Mouse (Mus musculus): Measurements from ENCODE around the gene Gja10. TPM values are rescaled to one million over a fixed set of nuclear protein-coding genes. Genes with fewer than 3 reads are reported as not detected.

Gene Gja10
- polyA plus RNA-seq, 1 experiment from 2014 or later = 0.21 TPM

GRCm38 (mm10) chr4:32572118-32572517 lies 30.4 kb downstream of the Gja10 start:
- H3K4me3 ChIP-seq = no peak overlapping the region
- H3K4me2 ChIP-seq = no peak overlapping the region
- WGBS = 73% methylated on average over 1 of the region's 1 CpGs
- no peak overlapping the region for H3K9ac ChIP-seq
- peaks cover 29% of the 10 kb centered on the region for H3K4me1 ChIP-seq (replicated peaks)
- peak; percentile 39; the same call in 1 of the 2 replicates for ATAC-seq (ENCODE audit: low FRiP score, low read depth)
- no peaks in the 10 kb centered on the region for H3K27me3 ChIP-seq
- H3K9me3 ChIP-seq = no peaks in the 10 kb centered on the region
- H3K27ac ChIP-seq (replicated peaks) = no peak overlapping the region
- peaks cover 5% of the 10 kb centered on the region; the same call in 1 of the 2 replicates for H3K36me3 ChIP-seq

DNA sequence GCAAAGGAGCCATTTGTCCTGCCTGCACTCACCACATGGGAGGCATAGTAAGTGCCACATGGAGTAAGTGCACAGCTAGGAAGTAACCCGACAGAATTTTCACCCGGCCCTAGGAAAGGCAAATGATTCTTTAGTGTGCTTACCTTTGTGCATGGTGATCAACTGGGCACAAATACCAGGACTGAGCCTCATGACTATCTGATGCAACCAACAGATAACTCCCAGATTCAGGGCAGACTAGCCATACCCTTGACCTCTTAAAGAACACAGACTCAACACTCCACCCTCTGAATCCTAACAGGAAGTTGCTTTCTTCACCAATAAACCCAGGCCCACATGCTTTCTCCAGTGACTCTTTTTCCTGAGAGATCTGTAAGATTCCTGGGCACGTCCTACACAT lies 31.1 kb downstream of the Gja10 start:
- no peak overlapping the region for H3K9ac ChIP-seq
- ATAC-seq (ENCODE audit: low FRiP score, low read depth) = no peak
- peaks cover 5% of the 10 kb centered on the region; the same call in 1 of the 2 replicates for H3K36me3 ChIP-seq
- WGBS = 68% methylated on average over 3 of the region's 3 CpGs
- H3K4me3 ChIP-seq = no peak overlapping the region
- no peaks in the 10 kb centered on the region for H3K9me3 ChIP-seq
- H3K4me2 ChIP-seq = no peak overlapping the region
- peaks cover 29% of the 10 kb centered on the region for H3K4me1 ChIP-seq (replicated peaks)
- H3K27ac ChIP-seq (replicated peaks) = 0 out of 2 replicates have a peak overlapping the region, but pooled peaks have one; percentile 30
- H3K27me3 ChIP-seq = no peaks in the 10 kb centered on the region

DNA sequence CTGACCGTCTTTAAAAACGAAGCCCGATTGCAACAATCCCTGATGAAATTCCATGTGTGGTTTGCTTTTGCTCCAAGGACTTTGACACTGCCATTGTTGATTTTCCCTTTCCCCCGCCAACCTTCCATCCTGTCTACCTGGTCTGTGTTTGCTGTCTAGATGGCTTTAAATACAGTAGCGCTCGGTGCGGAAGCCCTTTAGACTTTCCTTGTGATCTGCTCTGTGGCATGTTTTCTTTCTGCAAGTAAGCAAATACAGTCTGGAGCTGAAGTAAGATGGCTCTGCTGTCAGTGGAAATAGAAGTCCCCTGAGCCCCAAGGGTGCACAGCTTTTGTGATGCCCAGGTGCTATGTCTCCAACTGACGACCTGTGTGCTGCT lies 31.6 kb downstream of the Gja10 start:
- WGBS = 67% methylated on average over 8 of the region's 8 CpGs
- Histone ChIP-seq H3K4me3 (no peak overlapping the region), H3K9me3 (no peaks in the 10 kb centered on the region), H3K27me3 (no peaks in the 10 kb centered on the region), H3K27ac (replicated peaks) (0 out of 2 replicates have a peak overlapping the region, but pooled peaks have one; percentile 30), H3K4me2 (no peak overlapping the region), H3K9ac (no peak overlapping the region), H3K36me3 (0 out of 2 replicates have a peak, but pooled peaks cover under 1% of the 10 kb centered on the region), H3K4me1 (replicated peaks) (peaks cover 29% of the 10 kb centered on the region)
- no peak for ATAC-seq (ENCODE audit: low FRiP score, low read depth)

DNA sequence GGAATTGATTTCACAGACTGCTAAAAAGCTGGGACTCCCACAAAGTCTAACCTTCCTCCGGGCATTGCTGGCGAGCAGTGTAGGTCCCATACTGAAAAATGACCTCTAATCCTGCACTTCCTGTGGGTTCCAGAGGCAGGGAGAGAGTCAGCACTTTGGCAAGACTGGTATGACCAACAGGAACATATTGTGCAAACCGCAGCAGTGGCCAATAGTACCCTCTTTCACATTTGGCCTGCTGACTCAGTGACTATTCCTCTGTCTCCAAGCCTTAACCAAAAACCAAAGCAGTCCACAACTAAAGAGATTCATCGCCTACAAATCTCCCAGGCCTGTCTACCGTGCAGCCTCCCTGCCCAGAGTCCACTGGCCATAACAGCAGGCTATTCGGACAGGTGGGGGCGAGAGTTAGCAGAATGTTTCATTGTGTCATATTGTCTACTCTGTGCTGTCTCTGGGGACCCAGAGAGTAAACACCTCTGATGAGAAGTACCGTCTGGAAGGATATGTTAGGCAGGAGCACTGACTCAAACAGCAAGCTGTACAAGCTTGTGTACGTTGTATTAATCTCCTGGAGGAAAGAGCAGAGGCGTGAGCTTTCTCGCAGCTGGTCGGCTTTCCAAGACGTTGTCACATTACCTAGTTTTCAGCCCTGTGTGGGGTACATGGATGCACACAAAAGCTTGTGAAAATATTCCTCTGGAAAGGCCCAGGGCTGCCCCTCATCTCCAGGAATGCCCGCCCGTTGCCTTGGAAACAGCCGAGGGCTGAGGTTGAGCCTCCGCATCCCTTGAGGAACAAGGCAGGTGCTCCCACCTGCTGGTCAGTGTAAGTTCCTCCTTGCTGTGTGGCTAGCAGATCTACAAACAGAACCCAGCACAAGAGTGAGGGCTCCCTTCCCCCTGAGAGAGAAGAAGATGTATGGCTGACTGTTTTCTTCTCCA lies 32.3 kb downstream of the Gja10 start:
- H3K36me3 ChIP-seq = no peaks in the 10 kb centered on the region
- no peak overlapping the region for H3K9ac ChIP-seq
- ATAC-seq (ENCODE audit: low FRiP score, low read depth) = peak; percentile 62
- H3K9me3 ChIP-seq = no peaks in the 10 kb centered on the region
- H3K27me3 ChIP-seq = no peaks in the 10 kb centered on the region
- H3K27ac ChIP-seq (replicated peaks) = peak overlapping the region; percentile 30; the same call in 1 of the 2 replicates
- H3K4me3 ChIP-seq = no peak overlapping the region
- H3K4me1 ChIP-seq (replicated peaks) = peaks cover 29% of the 10 kb centered on the region
- H3K4me2 ChIP-seq = no peak overlapping the region; the same call in 1 of the 2 replicates
- 36% methylated on average over 17 of the region's 17 CpGs for WGBS

- no peaks in the 10 kb centered on the region for H3K9me3 ChIP-seq
- H3K36me3 ChIP-seq = 0 out of 2 replicates have a peak, but pooled peaks cover 6% of the 10 kb centered on the region
- no peak overlapping the region for H3K9ac ChIP-seq
- no peak for ATAC-seq (ENCODE audit: low FRiP score, low read depth)
- H3K4me3 ChIP-seq = no peak overlapping the region
- WGBS = 61% methylated on average over 4 of the region's 4 CpGs
- peaks cover 29% of the 10 kb centered on the region for H3K4me1 ChIP-seq (replicated peaks)
- 0 out of 2 replicates have a peak overlapping the region, but pooled peaks have one; percentile 0 for H3K27ac ChIP-seq (replicated peaks)
- H3K4me2 ChIP-seq = no peak overlapping the region
- H3K27me3 ChIP-seq = no peaks in the 10 kb centered on the region
Observed at GRCm38 (mm10) chr4:32569054-32569453, 33.5 kb downstream of the Gja10 start.

GRCm38 (mm10) chr4:32564918-32565317 lies 37.6 kb downstream of the Gja10 start:
- WGBS = 89% methylated on average over 8 of the region's 8 CpGs
- H3K9me3 ChIP-seq = no peaks in the 10 kb centered on the region
- no peak overlapping the region for H3K4me2 ChIP-seq
- no peak overlapping the region for H3K27ac ChIP-seq (replicated peaks)
- ATAC-seq (ENCODE audit: low FRiP score, low read depth) = no peak
- H3K4me1 ChIP-seq (replicated peaks) = peaks cover 29% of the 10 kb centered on the region
- H3K36me3 ChIP-seq = peaks cover 21% of the 10 kb centered on the region; the same call in 1 of the 2 replicates
- H3K27me3 ChIP-seq = no peaks in the 10 kb centered on the region
- H3K4me3 ChIP-seq = no peak overlapping the region
- H3K9ac ChIP-seq = no peak overlapping the region

GRCm38 (mm10) chr4:32564416-32564815 lies 38.1 kb downstream of the Gja10 start:
- H3K27me3 ChIP-seq = no peaks in the 10 kb centered on the region
- no peak overlapping the region for H3K9ac ChIP-seq
- no peak for ATAC-seq (ENCODE audit: low FRiP score, low read depth)
- H3K27ac ChIP-seq (replicated peaks) = no peak overlapping the region
- H3K4me2 ChIP-seq = no peak overlapping the region
- H3K9me3 ChIP-seq = no peaks in the 10 kb centered on the region
- no peak overlapping the region for H3K4me3 ChIP-seq
- H3K4me1 ChIP-seq (replicated peaks) = peaks cover 25% of the 10 kb centered on the region
- H3K36me3 ChIP-seq = peaks cover 21% of the 10 kb centered on the region; the same call in 1 of the 2 replicates
- 86% methylated on average over 7 of the region's 7 CpGs for WGBS

DNA sequence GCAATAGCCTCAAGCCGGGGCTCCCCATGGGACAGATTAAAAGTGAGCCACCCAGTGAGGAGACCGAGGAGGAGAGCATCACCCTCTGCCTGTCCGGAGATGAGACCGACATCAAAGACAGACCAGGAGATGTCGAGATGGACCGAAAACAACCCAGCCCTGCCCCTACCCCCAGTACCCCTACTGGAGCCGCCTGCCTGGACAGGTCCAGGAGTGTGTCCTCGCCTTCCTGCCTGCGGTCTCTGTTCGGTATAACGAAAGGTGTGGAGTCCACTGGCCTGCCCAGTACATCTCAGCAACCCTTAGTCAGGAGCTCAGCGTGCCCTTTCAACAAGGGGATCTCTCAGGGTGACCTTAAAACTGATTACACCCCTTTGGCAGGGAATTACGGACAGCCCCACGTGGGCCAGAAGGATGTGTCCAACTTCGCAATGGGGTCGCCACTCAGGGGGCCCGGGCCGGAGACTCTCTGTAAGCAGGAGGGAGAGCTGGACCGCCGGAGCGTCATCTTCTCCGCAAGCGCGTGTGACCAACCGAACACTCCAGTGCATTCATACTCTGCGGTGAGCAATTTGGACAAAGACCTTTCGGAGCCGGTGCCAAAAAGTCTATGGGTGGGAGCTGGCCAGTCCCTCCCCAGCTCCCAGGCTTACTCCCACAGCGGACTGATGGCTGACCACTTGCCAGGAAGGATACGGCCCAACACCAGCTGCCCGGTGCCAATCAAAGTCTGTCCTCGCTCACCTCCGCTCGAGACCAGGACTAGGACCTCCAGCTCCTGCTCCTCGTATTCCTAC lies 40.0 kb downstream of the Gja10 start:
- H3K9me3 ChIP-seq = no peaks in the 10 kb centered on the region
- peak; percentile 27; the same call in 1 of the 2 replicates for ATAC-seq (ENCODE audit: low FRiP score, low read depth)
- peak overlapping the region; percentile 77; the same call in 1 of the 2 replicates for H3K27ac ChIP-seq (replicated peaks)
- H3K9ac ChIP-seq = no peak overlapping the region
- no peak overlapping the region for H3K4me3 ChIP-seq
- H3K36me3 ChIP-seq = peaks cover 21% of the 10 kb centered on the region; the same call in 1 of the 2 replicates
- H3K4me2 ChIP-seq = no peak overlapping the region
- no peaks in the 10 kb centered on the region for H3K27me3 ChIP-seq
- WGBS = 92% methylated on average over 35 of the region's 35 CpGs
- H3K4me1 ChIP-seq (replicated peaks) = peaks cover 16% of the 10 kb centered on the region

DNA sequence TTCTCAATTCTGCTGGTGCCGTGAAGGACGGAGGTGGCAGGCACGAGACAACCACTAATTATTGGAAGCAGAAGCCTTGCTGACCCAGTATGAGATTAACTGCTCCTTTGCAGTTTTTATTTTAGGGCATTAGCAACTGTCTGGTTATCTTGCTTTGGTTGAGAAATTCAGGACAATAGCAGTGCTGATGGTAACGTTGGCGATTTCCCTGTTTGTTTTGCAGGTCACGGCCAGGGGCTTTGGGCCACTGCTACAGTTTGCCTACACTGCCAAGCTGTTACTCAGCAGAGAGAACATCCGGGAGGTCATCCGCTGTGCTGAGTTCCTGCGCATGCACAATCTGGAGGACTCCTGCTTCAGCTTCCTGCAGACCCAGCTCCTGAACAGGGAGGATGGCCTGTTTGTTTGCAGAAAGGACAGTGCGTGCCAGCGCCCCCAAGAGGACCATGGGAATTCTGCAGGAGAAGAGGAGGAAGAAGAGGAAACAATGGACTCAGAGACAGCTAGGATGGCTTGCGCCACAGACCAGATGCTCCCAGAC lies 40.9 kb downstream of the Gja10 start:
- H3K36me3 ChIP-seq = peaks cover 21% of the 10 kb centered on the region; the same call in 1 of the 2 replicates
- no peak overlapping the region for H3K9ac ChIP-seq
- 34% methylated on average over 12 of the region's 12 CpGs for WGBS
- peak overlapping the region; percentile 77 for H3K27ac ChIP-seq (replicated peaks)
- no peaks in the 10 kb centered on the region for H3K9me3 ChIP-seq
- ATAC-seq (ENCODE audit: low FRiP score, low read depth) = no peak
- H3K4me1 ChIP-seq (replicated peaks) = peaks cover 16% of the 10 kb centered on the region
- H3K4me3 ChIP-seq = no peak overlapping the region
- H3K4me2 ChIP-seq = peak overlapping the region; percentile 15; the same call in 1 of the 2 replicates
- H3K27me3 ChIP-seq = no peaks in the 10 kb centered on the region

DNA sequence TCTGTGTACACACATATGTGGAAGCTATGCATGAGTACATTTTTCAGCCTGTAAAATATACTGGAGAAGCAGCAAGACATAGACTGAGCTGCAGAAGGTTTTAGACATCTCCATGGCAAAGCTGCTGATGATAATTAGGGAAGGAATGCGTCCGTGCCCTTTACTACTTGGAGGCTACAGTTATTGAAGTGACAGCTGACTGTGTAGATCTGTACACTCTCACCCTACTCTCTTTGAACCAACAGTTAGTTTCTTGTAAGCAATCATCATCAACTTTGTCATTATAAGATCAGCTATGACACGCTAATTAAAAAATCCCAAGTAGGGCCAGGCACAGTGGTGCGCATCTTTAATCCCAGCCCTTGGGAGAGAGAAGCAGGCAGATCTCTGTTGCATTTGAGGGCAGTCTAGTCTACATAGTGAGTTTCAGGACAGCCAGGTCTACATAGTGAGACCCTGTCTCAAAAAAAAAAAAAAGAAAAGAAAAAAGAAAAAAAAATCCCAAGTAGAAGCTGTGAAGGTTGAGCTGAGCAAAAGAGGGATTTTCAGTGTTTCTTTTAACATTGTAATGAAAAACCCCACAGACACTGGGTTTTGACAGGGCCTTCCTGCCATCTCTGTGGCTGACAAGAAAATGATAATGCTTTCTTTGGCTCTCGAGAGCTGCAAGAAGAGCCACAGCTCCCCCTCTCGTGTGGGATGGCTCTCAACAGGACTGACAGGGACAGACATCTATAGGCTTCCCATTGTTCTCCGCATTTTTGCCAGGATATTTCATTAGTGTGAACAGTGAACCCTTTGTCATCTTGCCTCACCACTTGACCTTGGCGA lies 41.6 kb downstream of the Gja10 start:
- 30% methylated on average over 8 of the region's 8 CpGs for WGBS
- Histone ChIP-seq H3K4me1 (replicated peaks) (peaks cover 16% of the 10 kb centered on the region), H3K36me3 (peaks cover 21% of the 10 kb centered on the region; the same call in 1 of the 2 replicates), H3K9ac (no peak overlapping the region), H3K9me3 (no peaks in the 10 kb centered on the region), H3K27me3 (no peaks in the 10 kb centered on the region), H3K27ac (replicated peaks) (peak overlapping the region; percentile 77), H3K4me3 (no peak overlapping the region), H3K4me2 (peak overlapping the region; percentile 15; the same call in 1 of the 2 replicates)
- ATAC-seq (ENCODE audit: low FRiP score, low read depth) = peak; percentile 46; the same call in 1 of the 2 replicates

GRCm38 (mm10) chr4:32560246-32560645 lies 42.3 kb downstream of the Gja10 start:
- Histone ChIP-seq H3K4me3 (no peak overlapping the region), H3K27me3 (no peaks in the 10 kb centered on the region), H3K9me3 (no peaks in the 10 kb centered on the region), H3K4me1 (replicated peaks) (peaks cover 16% of the 10 kb centered on the region), H3K4me2 (no peak overlapping the region), H3K36me3 (peaks cover 21% of the 10 kb centered on the region; the same call in 1 of the 2 replicates), H3K27ac (replicated peaks) (0 out of 2 replicates have a peak overlapping the region, but pooled peaks have one; percentile 77), H3K9ac (no peak overlapping the region)
- 36% methylated on average over 6 of the region's 6 CpGs for WGBS
- ATAC-seq (ENCODE audit: low FRiP score, low read depth) = no peak

Data from hindbrain, embryonic 15.5 days (tissue).